In genomic region chr15:77694687-77695295, GRCm38 (mm10) we compare ENCODE assay signal across 12 mouse cellular contexts. TPM values are rescaled to one million over a fixed set of nuclear protein-coding genes. Genes with fewer than 3 reads are reported as not detected.
A peak's percentile ranks its signal among the peaks of the same experiment; 100 is the strongest.
DNase-seq lines count a peak whose midpoint lies in the region; ATAC-seq and TF ChIP-seq lines count a peak whose summit lies in the region.
"Not testable (repeated sequence)": the region's sequence is repeated elsewhere in the genome, so short reads cannot be mapped to it uniquely, and the experiment has no call there.
"Had no signal": no experiment of that assay in that cellular context is flagged by ENCODE, and none has a peak within 500 bp of the region (broad histone marks: within the 10 kb centered on the region; RNA-seq: fewer than 3 reads in every experiment).

No protein-coding gene starts in this region.

- not testable (repeated sequence) for H3K4me3 ChIP-seq in lung, embryonic 14.5 days (ENCODE audit: low read depth, low read length)

- not testable (repeated sequence) for H3K4me2 ChIP-seq in lung, embryonic 14.5 days

- H3K36me3 ChIP-seq in lung, embryonic 14.5 days (ENCODE audit: insufficient read depth), result not testable (repeated sequence)

- 33% methylated on average over 11 of the region's 15 CpGs for WGBS in lung, embryonic 14.5 days

- peak; percentile 65 for TF ChIP-seq CTCF in lung, embryonic 14.5 days (IDR thresholded peaks at IDR 0.05; ENCODE audit: low read depth)

- H3K27ac ChIP-seq in lung, embryonic 14.5 days (ENCODE audit: low read depth), result not testable (repeated sequence)

- not testable (repeated sequence) for H3K4me1 ChIP-seq in lung, embryonic 14.5 days (ENCODE audit: insufficient read depth)

- H3K9me3 ChIP-seq in lung, embryonic 14.5 days (ENCODE audit: low read depth, low read length), result not testable (repeated sequence)

- not testable (repeated sequence) for H3K9ac ChIP-seq in lung, embryonic 14.5 days

- DNase-seq in CD4-positive, CD25-positive, alpha-beta regulatory T cell, adult 2 months (ENCODE audit: low read depth, low spot score), result peak; percentile 81
- peak; percentile 46 to 77 for DNase-seq in adrenal gland, adult (ENCODE audit: inconsistent age in 2 of 2, low spot score in 1 of 2)
- DNase-seq in cerebellum, postnatal 14 days, result peak; percentile 12 to 21
- DNase-seq in heart, adult 18-20 months, result peak; percentile 12 to 37
- DNase-seq in kidney, postnatal 10 days, result peak; percentile 24
- DNase-seq in lung, embryonic 14.5 days, result peak; percentile 42
- DNase-seq in right cerebral cortex, adult 2 months (ENCODE audit: low spot score in 2 of 2), result peak; percentile 10 to 19
- DNase-seq in thymus, postnatal 36 days, result peak; percentile 53 to 60

- not testable (repeated sequence) for ATAC-seq in lung, embryonic 14.5 days (ENCODE audit: insufficient read depth)

- H3K27me3 ChIP-seq in lung, embryonic 14.5 days (ENCODE audit: insufficient read depth, low read length), result not testable (repeated sequence)

RNA-seq across cellular contexts. Expression of gene Apol7e, which starts 3.9 kb away (rescaled TPM):
- total RNA-seq in heart, adult 18-20 months (2021), result under 1 TPM in 1 of 2 experiments, not detected in 1; 0.28 TPM
- polyA plus RNA-seq in lung, embryonic 14.5 days (2014; fragmentation: Nextera tagmentation; extraction: Ambion mirVana), result not detected in 2 replicates
- polyA plus RNA-seq: erythroblast, embryonic 14.5 days; hindbrain, embryonic 16.5 days had no signal

RNA-seq across cellular contexts. Expression of gene Apol9b, which starts 34.0 kb away (rescaled TPM):
- under 1 TPM in 1 of 2 experiments, not detected in 1; 0.46 TPM for total RNA-seq in heart, adult 18-20 months (2021)
- polyA plus RNA-seq in lung, embryonic 14.5 days (2014; fragmentation: Nextera tagmentation; extraction: Ambion mirVana), result not detected in 2 replicates
- total RNA-seq: gastrocnemius, postnatal 4 days; megakaryocyte, adult 5-6 weeks had no signal
- polyA plus RNA-seq: erythroblast, embryonic 14.5 days had no signal

RNA-seq across cellular contexts. Expression of gene Apol11b, which starts 51.7 kb away (rescaled TPM):
- 1 to 10 TPM; 2.5 to 2.8 TPM for total RNA-seq in heart, adult 18-20 months (2021)
- 0.09 TPM in 1 of 2 replicates, not detected in the other for polyA plus RNA-seq in lung, embryonic 14.5 days (2014; fragmentation: Nextera tagmentation; extraction: Ambion mirVana)
- total RNA-seq: gastrocnemius, postnatal 4 days; megakaryocyte, adult 5-6 weeks had no signal
- polyA plus RNA-seq: hindbrain, embryonic 16.5 days had no signal

Comparison
In these comparisons a context has a peak if more than half of its experiments do, and no peak if none do; other contexts are left out.
1. DNase-seq: peak in every context shown above with its lines; median percentile 81 in CD4-positive, CD25-positive, alpha-beta regulatory T cell, adult 2 months; 62 in adrenal gland, adult; 56 in thymus, postnatal 36 days; 42 in lung, embryonic 14.5 days; 24 in heart, adult 18-20 months; 24 in kidney, postnatal 10 days; 16 in cerebellum, postnatal 14 days; 14 in right cerebral cortex, adult 2 months.